Mouse (Mus musculus) midbrain, embryonic 11.5 days (tissue): ENCODE measurements around the gene Agpat4. TPM values are rescaled to one million over a fixed set of nuclear protein-coding genes. Genes with fewer than 3 reads are reported as not detected.
"Not testable (repeated sequence)": the region's sequence is repeated elsewhere in the genome, so short reads cannot be mapped to it uniquely, and the experiment has no call there.

Source experiments
- ATAC-seq: fragments of 200-750 bp; cut with Nextera tagmentation; 2 replicates; pipeline ENCODE4 v1.8.0; 2017; ENCODE audit warnings: moderate TSS enrichment, moderate library complexity; ENCODE audit not compliant: low FRiP score
- DNase-seq: peaks from one replicate; pipeline ENCODE4 v3.0.0; 2015; ENCODE audit warnings: low spot score; ENCODE audit errors: missing footprints
- H3K27ac ChIP-seq: fragments of 300-500 bp; sonication (generic); 2 replicates; pipeline ENCODE4 v1.5.1; 2014; ENCODE audit warnings: low read depth, low read length
- H3K27me3 ChIP-seq: fragments of 300-500 bp; sonication (generic); 2 replicates; pipeline ENCODE4 v1.6.1; 2014; ENCODE audit warnings: mild to moderate bottlenecking, low read length, moderate library complexity, mixed read lengths; ENCODE audit not compliant: control insufficient read depth, insufficient read depth
- H3K36me3 ChIP-seq: fragments of 300-500 bp; sonication (generic); 2 replicates; pipeline ENCODE4 v1.6.1; 2014; ENCODE audit warnings: mild to moderate bottlenecking, low read length, moderate library complexity, mixed read lengths; ENCODE audit not compliant: control insufficient read depth, insufficient read depth
- H3K4me1 ChIP-seq: fragments of 300-500 bp; sonication (generic); 2 replicates; pipeline ENCODE4 v1.6.1; 2014; ENCODE audit warnings: low read length; ENCODE audit not compliant: control insufficient read depth, insufficient read depth
- H3K4me2 ChIP-seq: fragments of 300-500 bp; sonication (generic); 2 replicates; pipeline ENCODE4 v1.6.1; 2014; ENCODE audit warnings: mild to moderate bottlenecking, moderate library complexity
- H3K4me3 ChIP-seq: fragments of 300-500 bp; sonication (generic); 2 replicates; pipeline ENCODE4 v1.5.1; 2014; ENCODE audit warnings: low read depth, low read length
- H3K9ac ChIP-seq: fragments of 300-500 bp; sonication (generic); 2 replicates; pipeline ENCODE4 v1.6.1; 2014; ENCODE audit warnings: low read length
- H3K9me3 ChIP-seq: fragments of 300-500 bp; sonication (generic); 2 replicates; pipeline ENCODE4 v1.6.1; 2016; ENCODE audit warnings: low read length; ENCODE audit not compliant: control insufficient read depth
- WGBS: fragments of 180-500 bp; shearing (Covaris S2); extraction: QIAGEN DNeasy Blood & Tissue Kit; methylation state at CpG from one replicate; pipeline ENCODE4 v1.1.7; 2014; 5-methylcytosine and 5-hydroxymethylcytosine counted together
- polyA plus RNA-seq: library from polyadenylated mRNA; unstranded; fragments of >200 nt; fragmentation: Nextera tagmentation; extraction: Ambion mirVana; gene quantifications from 2 replicates; pipeline ENCODE4 v1.2.1, GENCODE M21; 2014

Gene Agpat4
- polyA plus RNA-seq, 1 experiment from 2014 or later: 22.9 TPM

GRCm38 (mm10) chr17:12118926-12119641, 580 bp downstream of the Agpat4 start:
- peak; percentile 92 for ATAC-seq
- WGBS: under 1% methylated on average over 30 of the region's 30 CpGs

GRCm38 (mm10) chr17:12119675-12120074, 1.2 kb downstream of the Agpat4 start:
- DNase-seq: peak; percentile 96
- peak overlapping the region; percentile 70 for H3K4me3 ChIP-seq
- peak overlapping the region; percentile 92 for H3K4me2 ChIP-seq
- H3K4me1 ChIP-seq: peaks cover 9% of the 10 kb centered on the region; the same call in 1 of the 2 replicates
- WGBS: 0% methylated on average over 12 of the region's 12 CpGs
- peaks cover 4% of the 10 kb centered on the region for H3K36me3 ChIP-seq
- H3K27ac ChIP-seq: peak overlapping the region; percentile 78
- no peaks in the 10 kb centered on the region for H3K27me3 ChIP-seq
- ATAC-seq: peak; percentile 70
- peak overlapping the region; percentile 82 for H3K9ac ChIP-seq
- no peaks in the 10 kb centered on the region for H3K9me3 ChIP-seq

More at GRCm38 (mm10) chr17:12118926-12119641, 580 bp downstream of the Agpat4 start:
- Histone ChIP-seq H3K27me3 (no peaks in the 10 kb centered on the region), H3K27ac (peak overlapping the region; percentile 78), H3K4me3 (peak overlapping the region; percentile 70), H3K36me3 (no peaks in the 10 kb centered on the region), H3K9me3 (no peaks in the 10 kb centered on the region), H3K4me1 (peaks cover 9% of the 10 kb centered on the region; the same call in 1 of the 2 replicates), H3K9ac (peak overlapping the region; percentile 82), H3K4me2 (peak overlapping the region; percentile 92)
- DNase-seq: peak; percentile 98

DNA sequence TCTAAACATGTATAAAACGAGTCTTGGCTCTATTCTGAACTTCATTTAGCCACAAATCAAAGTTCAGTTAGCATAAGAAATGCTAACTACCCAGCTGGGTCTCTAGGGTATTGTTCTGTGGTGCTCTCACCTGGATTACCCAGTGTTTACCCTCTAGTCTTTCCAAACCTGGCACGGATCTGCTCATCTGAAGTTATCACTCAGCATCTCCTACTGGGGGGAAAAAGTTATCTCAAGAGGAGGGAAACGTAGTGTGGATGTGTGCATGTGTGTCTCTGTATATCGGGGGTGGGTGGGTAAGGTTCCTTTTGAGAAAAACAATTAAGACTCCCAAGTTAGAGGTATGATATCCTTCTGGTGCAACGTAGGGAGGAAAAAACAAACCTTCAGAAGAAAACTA, 1.8 kb downstream of the Agpat4 start:
- H3K9ac ChIP-seq: peak overlapping the region; percentile 82; the same call in 1 of the 2 replicates
- H3K4me2 ChIP-seq: peak overlapping the region; percentile 92
- H3K36me3 ChIP-seq: peaks cover 8% of the 10 kb centered on the region
- no peaks in the 10 kb centered on the region for H3K27me3 ChIP-seq
- H3K4me1 ChIP-seq: peaks cover 9% of the 10 kb centered on the region; the same call in 1 of the 2 replicates
- ATAC-seq (no peak), DNase-seq (no peak)
- H3K4me3 ChIP-seq: peak overlapping the region; percentile 70
- H3K9me3 ChIP-seq: no peaks in the 10 kb centered on the region
- WGBS: 33% methylated on average over 5 of the region's 5 CpGs
- no peak overlapping the region for H3K27ac ChIP-seq

GRCm38 (mm10) chr17:12121226-12121794, 2.8 kb downstream of the Agpat4 start:
- Histone ChIP-seq H3K4me1 (peaks cover 9% of the 10 kb centered on the region; the same call in 1 of the 2 replicates), H3K27ac (no peak overlapping the region), H3K27me3 (no peaks in the 10 kb centered on the region), H3K9ac (no peak overlapping the region), H3K9me3 (no peaks in the 10 kb centered on the region), H3K4me3 (no peak overlapping the region), H3K4me2 (no peak overlapping the region), H3K36me3 (peaks cover 8% of the 10 kb centered on the region)
- 94% methylated on average over 7 of the region's 7 CpGs for WGBS
- DNase-seq (no peak), ATAC-seq (no peak)

- WGBS: 93% methylated on average over 9 of the region's 9 CpGs
- not testable (repeated sequence) for ATAC-seq, H3K9me3 ChIP-seq, H3K36me3 ChIP-seq, H3K27ac ChIP-seq, H3K9ac ChIP-seq, DNase-seq, H3K4me3 ChIP-seq, H3K4me2 ChIP-seq, H3K27me3 ChIP-seq, H3K4me1 ChIP-seq
These were observed 3.8 kb downstream of the Agpat4 start for GRCm38 (mm10) chr17:12122262-12122661.

GRCm38 (mm10) chr17:12123168-12123567, 4.7 kb downstream of the Agpat4 start:
- H3K4me2 ChIP-seq: no peak overlapping the region
- peaks cover 8% of the 10 kb centered on the region for H3K36me3 ChIP-seq
- H3K9me3 ChIP-seq: no peaks in the 10 kb centered on the region
- no peak overlapping the region for H3K27ac ChIP-seq
- no peak overlapping the region for H3K9ac ChIP-seq
- DNase-seq: no peak
- 92% methylated on average over 3 of the region's 3 CpGs for WGBS
- no peak overlapping the region for H3K4me3 ChIP-seq
- H3K4me1 ChIP-seq: peaks cover 6% of the 10 kb centered on the region; the same call in 1 of the 2 replicates
- ATAC-seq: no peak
- no peaks in the 10 kb centered on the region for H3K27me3 ChIP-seq

DNA sequence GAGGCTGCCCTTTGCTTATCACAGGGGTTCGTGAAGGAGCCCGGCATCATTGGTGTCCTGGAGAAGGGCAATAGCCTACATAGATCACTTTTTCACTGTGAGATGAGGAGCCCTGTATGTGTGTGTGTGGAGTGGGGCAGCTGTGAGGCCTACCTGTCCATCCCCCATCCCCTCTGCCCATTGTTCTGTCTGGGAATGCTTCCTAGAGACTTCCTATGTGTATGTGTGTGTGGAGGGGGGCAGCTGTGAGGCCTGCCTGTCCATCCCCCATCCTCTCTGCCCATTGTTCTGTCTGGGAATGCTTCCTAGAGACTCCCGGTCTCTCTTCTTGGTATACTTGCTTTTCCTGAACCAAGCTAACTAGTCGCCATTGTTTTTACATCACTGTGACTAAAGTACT, 8.6 kb downstream of the Agpat4 start:
- H3K27me3 ChIP-seq: no peaks in the 10 kb centered on the region
- DNase-seq (no peak), ATAC-seq (no peak)
- H3K4me1 ChIP-seq: no peaks in the 10 kb centered on the region
- H3K27ac ChIP-seq: no peak overlapping the region
- no peaks in the 10 kb centered on the region for H3K9me3 ChIP-seq
- H3K4me3 ChIP-seq: no peak overlapping the region
- H3K36me3 ChIP-seq: peaks cover 8% of the 10 kb centered on the region
- no peak overlapping the region for H3K9ac ChIP-seq
- no peak overlapping the region for H3K4me2 ChIP-seq
- WGBS: 82% methylated on average over 4 of the region's 4 CpGs

DNA sequence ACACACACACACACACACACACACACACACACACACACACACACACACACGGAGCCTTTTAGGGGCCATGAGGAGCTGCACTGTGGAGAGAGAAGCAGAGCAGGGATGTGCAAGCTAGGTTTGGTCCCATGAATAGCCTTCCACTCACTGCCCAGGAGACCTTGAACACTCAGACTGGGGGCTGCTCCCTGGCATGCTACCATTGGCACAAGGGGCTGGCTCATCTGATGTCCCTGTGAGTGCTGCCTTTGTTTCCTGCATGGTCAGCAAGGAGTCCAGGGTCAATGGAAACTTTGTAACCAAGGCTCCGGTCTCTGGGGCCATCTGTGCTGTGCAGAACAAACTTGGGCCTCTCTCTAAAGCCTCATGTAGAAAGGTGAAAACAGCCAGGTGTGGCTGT, 10.5 kb downstream of the Agpat4 start:
- H3K4me2 ChIP-seq: no peak overlapping the region
- ATAC-seq: no peak

DNA sequence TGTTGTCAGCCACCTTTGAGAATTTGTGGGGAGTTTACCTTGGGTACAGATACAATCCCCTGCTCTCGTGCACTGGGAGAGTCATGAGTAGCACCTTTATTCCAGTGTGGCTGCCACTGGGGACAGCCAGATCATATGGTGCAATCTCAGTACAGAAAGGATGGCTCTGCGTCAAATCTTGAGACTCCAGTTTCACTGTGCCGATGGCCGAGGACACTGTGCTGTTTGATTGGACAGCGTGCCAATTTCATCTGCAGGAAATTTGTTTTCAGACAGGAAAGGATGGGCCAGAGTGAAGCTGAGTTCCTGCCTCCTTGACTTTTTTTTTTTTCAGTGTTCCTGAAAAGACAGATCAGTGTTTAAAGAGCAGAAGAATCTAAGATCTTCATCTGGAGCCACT, 12.7 kb downstream of the Agpat4 start:
- DNase-seq (no peak), ATAC-seq (no peak)
- Histone ChIP-seq H3K4me3 (no peak overlapping the region), H3K27me3 (no peaks in the 10 kb centered on the region), H3K36me3 (peaks cover 2% of the 10 kb centered on the region; the same call in 1 of the 2 replicates), H3K27ac (no peak overlapping the region), H3K4me2 (no peak overlapping the region), H3K9me3 (no peaks in the 10 kb centered on the region), H3K4me1 (no peaks in the 10 kb centered on the region), H3K9ac (no peak overlapping the region)
- 89% methylated on average over 5 of the region's 5 CpGs for WGBS

More for the DNA sequence above, 10.5 kb downstream of the Agpat4 start:
- H3K4me1 ChIP-seq: no peaks in the 10 kb centered on the region
- H3K4me3 ChIP-seq: no peak overlapping the region
- no peaks in the 10 kb centered on the region for H3K27me3 ChIP-seq
- 100% methylated on average over 2 of the region's 2 CpGs for WGBS
- DNase-seq: no peak
- H3K9ac ChIP-seq: no peak overlapping the region
- H3K36me3 ChIP-seq: peaks cover 8% of the 10 kb centered on the region
- no peak overlapping the region for H3K27ac ChIP-seq
- no peaks in the 10 kb centered on the region for H3K9me3 ChIP-seq
